Mouse (Mus musculus): ENCODE measurements at regions not wholly inside any gene's neighbourhood (a gene's known extent, or its start where the extent isn't known, plus 50 kb on each side); places are given as distances from the start of the nearest gene placed in this dataset.

GRCm38 (mm10) chr16:50709727-50710126 lies 118.8 kb upstream of the Ccdc54 start:
- no peak for DNase-seq (ENCODE audit: low read depth, low spot score)

- no peak for DNase-seq (ENCODE audit: low read depth, low spot score)
Observed at GRCm38 (mm10) chr16:50707906-50708305, 117.0 kb upstream of the Ccdc54 start.

DNA sequence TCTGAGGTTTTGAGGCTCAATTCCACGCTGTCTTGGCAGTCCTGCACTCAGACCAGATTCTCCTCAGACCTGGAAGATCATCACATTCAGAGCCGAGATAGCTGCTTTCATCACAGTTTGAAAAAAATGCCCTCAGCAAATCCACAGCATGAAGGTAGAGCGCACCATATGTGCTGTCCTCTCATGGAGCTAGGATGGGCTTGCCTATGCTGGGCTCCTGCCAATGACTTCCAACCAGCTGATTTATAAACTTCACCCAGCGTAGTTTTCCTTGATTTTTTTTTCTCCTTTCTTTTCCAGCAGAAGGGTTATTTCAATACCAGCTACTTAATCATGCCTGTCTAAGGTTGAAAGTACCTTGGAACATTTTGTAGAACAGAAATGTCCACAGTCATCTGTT lies 115.0 kb upstream of the Ccdc54 start:
- DNase-seq (ENCODE audit: low read depth, low spot score), result no peak

DNA sequence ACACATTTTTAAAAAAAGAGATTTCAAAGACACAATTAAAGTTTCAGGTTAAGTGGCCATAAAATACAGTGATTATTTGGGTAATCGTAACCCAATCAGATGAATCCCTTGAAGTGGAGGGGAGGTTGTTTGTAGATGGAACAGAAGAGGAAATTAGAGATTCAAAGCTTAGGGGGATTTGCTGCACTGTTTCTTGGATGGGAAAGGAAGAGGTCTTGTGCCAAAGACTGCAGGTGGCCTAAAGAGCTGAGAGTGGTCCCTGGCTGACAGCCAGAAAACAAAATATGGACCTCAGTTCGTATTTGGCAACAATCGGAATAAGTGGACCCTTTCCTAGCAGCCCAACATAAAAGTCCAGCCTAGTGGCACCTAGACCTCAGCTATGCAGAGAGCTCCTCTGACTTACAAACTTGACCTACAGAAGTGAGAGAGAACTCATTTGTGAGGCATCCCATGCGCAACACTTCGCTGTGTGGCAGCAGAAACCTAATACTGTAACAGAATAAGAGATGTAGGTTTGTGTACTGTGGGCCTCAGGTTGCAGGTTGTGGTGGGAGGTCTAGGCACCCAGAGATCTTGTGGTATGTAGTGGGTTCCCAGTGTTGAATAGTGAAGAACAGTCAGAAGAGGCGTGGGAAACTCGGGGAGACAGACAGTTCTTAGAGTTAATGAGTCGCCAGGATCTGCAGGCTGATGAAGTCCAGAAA lies 110.0 kb upstream of the Ccdc54 start:
- DNase-seq (ENCODE audit: low read depth, low spot score), result no peak

- no peak for DNase-seq (ENCODE audit: low read depth, low spot score)
Observed at GRCm38 (mm10) chr16:50700123-50700522, 109.2 kb upstream of the Ccdc54 start.

DNA sequence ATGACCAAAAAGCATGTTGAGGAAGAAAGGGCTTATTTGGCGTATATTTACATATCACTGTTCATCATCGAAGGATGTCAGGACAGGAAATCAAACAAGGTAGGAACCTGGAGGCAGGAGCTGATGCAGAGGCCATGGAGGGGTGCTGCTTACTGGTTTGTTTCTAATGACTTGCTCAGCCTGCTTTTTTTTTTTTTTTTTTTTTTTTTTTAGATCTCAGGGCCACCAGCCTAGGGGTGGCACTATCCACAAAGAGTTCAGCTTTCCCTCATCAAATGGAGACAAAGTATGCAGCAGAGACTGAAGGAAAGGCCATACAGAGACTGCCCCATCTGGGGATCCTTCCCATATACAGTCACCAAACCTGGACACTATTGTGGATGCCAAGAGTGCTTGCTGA lies 106.8 kb upstream of the Ccdc54 start:
- no peak for DNase-seq (ENCODE audit: low read depth, low spot score)

GRCm38 (mm10) chr16:50696052-50696451 lies 105.1 kb upstream of the Ccdc54 start:
- DNase-seq (ENCODE audit: low read depth, low spot score), result no peak

- no peak for DNase-seq (ENCODE audit: low read depth, low spot score)
Observed at GRCm38 (mm10) chr16:50694045-50694444, 103.1 kb upstream of the Ccdc54 start.

DNA sequence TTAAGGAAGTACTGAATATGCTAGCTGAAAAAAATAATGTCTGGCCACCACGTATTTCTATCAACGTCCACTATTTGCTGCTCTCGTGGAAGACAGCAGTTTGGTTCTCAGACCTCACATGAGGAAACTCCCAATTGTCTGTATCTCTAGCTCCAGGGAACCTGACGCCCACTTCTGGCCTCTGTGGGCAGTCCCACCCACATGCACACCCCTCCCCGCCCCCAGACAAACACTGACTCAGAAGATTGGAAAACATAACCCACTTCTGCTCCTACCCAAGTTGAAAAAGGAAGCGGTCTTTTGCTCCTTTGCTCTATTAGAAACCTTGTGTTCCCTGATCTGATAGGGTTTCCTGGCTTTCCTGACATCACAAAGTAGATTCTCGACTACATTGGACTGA lies 99.9 kb upstream of the Ccdc54 start:
- no peak for DNase-seq (ENCODE audit: low read depth, low spot score)

DNA sequence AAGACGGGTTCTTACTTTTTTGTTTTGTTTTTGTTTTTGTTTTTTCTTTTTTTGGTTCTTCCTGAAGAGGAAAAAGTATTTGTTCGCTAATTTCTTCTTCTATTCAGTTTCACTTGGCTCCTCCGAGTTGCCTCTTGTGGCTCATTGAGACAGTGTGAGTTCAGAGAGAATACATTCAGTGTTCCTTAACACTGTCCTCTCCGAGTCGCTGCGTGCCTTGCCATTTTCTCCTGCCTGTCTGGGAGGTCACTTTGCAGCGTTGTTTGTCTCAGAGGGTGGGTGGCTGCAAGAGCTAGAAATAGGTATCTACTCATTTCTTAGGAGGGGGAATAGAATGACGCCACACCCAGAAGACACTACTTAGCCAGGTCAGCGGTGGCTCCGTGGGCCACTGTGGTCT lies 98.6 kb upstream of the Ccdc54 start:
- DNase-seq (ENCODE audit: low read depth, low spot score), result no peak

DNA sequence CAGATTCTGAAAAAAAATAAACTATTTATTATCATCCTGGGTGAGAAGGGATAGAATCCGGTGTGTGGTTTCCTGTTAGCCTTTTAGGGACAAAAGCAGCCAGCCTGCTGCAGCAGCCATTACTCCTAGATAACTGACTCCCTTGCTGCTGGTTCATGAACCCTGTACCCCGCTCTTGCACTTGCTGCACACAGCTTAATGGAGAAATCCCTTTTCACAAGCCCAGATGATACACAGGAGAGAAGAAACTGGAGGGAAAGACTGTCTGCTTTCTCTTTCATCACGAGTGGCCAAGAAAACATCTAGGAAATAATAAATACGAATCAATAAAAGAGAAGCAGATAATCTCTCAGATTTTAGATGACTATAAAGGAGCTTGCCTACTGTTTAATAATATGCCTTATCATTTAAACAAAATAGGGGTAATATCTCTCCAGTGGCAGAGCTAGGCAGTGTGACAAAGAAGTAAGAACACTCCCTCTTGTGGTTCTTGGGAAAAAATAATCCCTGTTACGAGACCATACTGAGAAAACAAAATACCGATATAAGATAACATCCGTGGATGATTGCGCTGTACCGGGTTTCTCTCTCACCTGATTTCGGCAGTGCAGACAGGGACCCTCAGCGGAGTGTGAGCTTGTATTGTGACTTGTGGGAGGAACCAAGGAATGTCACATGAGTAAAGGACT lies 98.0 kb upstream of the Ccdc54 start:
- DNase-seq (ENCODE audit: low read depth, low spot score), result no peak

GRCm38 (mm10) chr16:50679698-50680097 lies 88.7 kb upstream of the Ccdc54 start:
- DNase-seq (ENCODE audit: low read depth, low spot score), result no peak

- no peak for DNase-seq (ENCODE audit: low read depth, low spot score)
Observed at GRCm38 (mm10) chr16:50673339-50673738, 82.4 kb upstream of the Ccdc54 start.

- DNase-seq (ENCODE audit: low read depth, low spot score), result no peak
Observed at GRCm38 (mm10) chr16:50672713-50673112, 81.8 kb upstream of the Ccdc54 start.

- DNase-seq (ENCODE audit: low read depth, low spot score), result no peak
Observed at GRCm38 (mm10) chr16:50671170-50671569, 80.2 kb upstream of the Ccdc54 start.

DNA sequence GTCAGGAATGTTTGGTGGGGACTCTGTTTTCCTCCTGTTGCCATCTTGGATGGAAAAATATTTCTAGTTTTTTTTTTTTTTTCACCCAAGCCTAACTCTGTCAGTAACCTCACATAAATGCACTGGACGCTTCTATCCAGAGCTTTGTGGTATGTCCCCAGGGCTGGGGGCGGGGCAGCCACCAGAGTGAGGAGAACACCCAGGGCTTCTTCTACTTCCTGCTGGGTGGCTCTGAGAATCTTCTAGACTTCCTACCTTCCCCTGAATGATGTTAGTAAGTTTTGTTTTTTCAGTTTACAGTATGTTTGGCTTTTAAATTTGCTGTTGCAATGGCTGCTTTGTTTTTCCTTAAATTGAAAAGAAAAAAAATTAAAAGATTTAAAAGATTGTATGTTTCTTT lies 73.3 kb upstream of the Ccdc54 start:
- no peak for DNase-seq (ENCODE audit: low read depth, low spot score)
